Mouse (Mus musculus): ENCODE results near the gene Rnaseh2b. TPM values are rescaled to one million over a fixed set of nuclear protein-coding genes. Genes with fewer than 3 reads are reported as not detected.

Rnaseh2b gene
- polyA plus RNA-seq, 1 experiment: 6.5 TPM

- Histone ChIP-seq H3K36me3 (replicated peaks; ENCODE audit: low read length) (no peaks in the 10 kb centered on the region), H3K9me3 (peaks cover 6% of the 10 kb centered on the region; the same call in 1 of the 2 replicates), H3K4me3 (replicated peaks) (no peak overlapping the region), H3K27me3 (replicated peaks) (no peaks in the 10 kb centered on the region), H3K4me1 (peaks cover 16% of the 10 kb centered on the region)
- TF ChIP-seq GATA1 (IDR thresholded peaks at IDR 0.05; ENCODE audit: borderline replicate concordance, low read length) (no peak), FLI1 (IDR thresholded peaks at IDR 0.05; ENCODE audit: low read length) (no peak)
Measured at GRCm38 (mm10) chr14:62307555-62307954, 15.2 kb downstream of the Rnaseh2b start.

GRCm38 (mm10) chr14:62309026-62309425 lies 16.6 kb downstream of the Rnaseh2b start:
- TF ChIP-seq GATA1 (IDR thresholded peaks at IDR 0.05; ENCODE audit: borderline replicate concordance, low read length) (no peak), FLI1 (IDR thresholded peaks at IDR 0.05; ENCODE audit: low read length) (no peak)

GRCm38 (mm10) chr14:62311672-62312071 lies 19.3 kb downstream of the Rnaseh2b start:
- H3K36me3 ChIP-seq (replicated peaks; ENCODE audit: low read length): no peaks in the 10 kb centered on the region
- H3K4me1 ChIP-seq: peaks cover 23% of the 10 kb centered on the region
- no peak for TF ChIP-seq GATA1 (IDR thresholded peaks at IDR 0.05; ENCODE audit: borderline replicate concordance, low read length)
- no peak for TF ChIP-seq FLI1 (IDR thresholded peaks at IDR 0.05; ENCODE audit: low read length)
- H3K4me3 ChIP-seq (replicated peaks): no peak overlapping the region
- H3K27me3 ChIP-seq (replicated peaks): no peaks in the 10 kb centered on the region
- H3K9me3 ChIP-seq: peaks cover 4% of the 10 kb centered on the region; the same call in 1 of the 2 replicates

More at GRCm38 (mm10) chr14:62309026-62309425, 16.6 kb downstream of the Rnaseh2b start:
- Histone ChIP-seq H3K4me3 (replicated peaks) (no peak overlapping the region), H3K9me3 (peaks cover 6% of the 10 kb centered on the region; the same call in 1 of the 2 replicates), H3K4me1 (peaks cover 23% of the 10 kb centered on the region), H3K36me3 (replicated peaks; ENCODE audit: low read length) (no peaks in the 10 kb centered on the region), H3K27me3 (replicated peaks) (no peaks in the 10 kb centered on the region)

- Histone ChIP-seq H3K4me3 (replicated peaks) (no peak overlapping the region), H3K27me3 (replicated peaks) (peaks cover 11% of the 10 kb centered on the region), H3K4me1 (no peaks in the 10 kb centered on the region), H3K9me3 (peaks cover 7% of the 10 kb centered on the region; the same call in 1 of the 2 replicates), H3K36me3 (replicated peaks; ENCODE audit: low read length) (no peaks in the 10 kb centered on the region)
- no peak for TF ChIP-seq FLI1 (IDR thresholded peaks at IDR 0.05; ENCODE audit: low read length)
Measured at GRCm38 (mm10) chr14:62322581-62323344, 30.4 kb downstream of the Rnaseh2b start.

GRCm38 (mm10) chr14:62323457-62323856 lies 31.1 kb downstream of the Rnaseh2b start:
- Histone ChIP-seq H3K9me3 (peaks cover 7% of the 10 kb centered on the region; the same call in 1 of the 2 replicates), H3K36me3 (replicated peaks; ENCODE audit: low read length) (no peaks in the 10 kb centered on the region), H3K4me1 (0 out of 2 replicates have a peak, but pooled peaks cover under 1% of the 10 kb centered on the region), H3K27me3 (replicated peaks) (peaks cover 11% of the 10 kb centered on the region), H3K4me3 (replicated peaks) (no peak overlapping the region)
- TF ChIP-seq FLI1 (IDR thresholded peaks at IDR 0.05; ENCODE audit: low read length) (no peak), GATA1 (IDR thresholded peaks at IDR 0.05; ENCODE audit: borderline replicate concordance, low read length) (no peak)

- peaks cover 9% of the 10 kb centered on the region for H3K27me3 ChIP-seq (replicated peaks)
- TF ChIP-seq GATA1 (IDR thresholded peaks at IDR 0.05; ENCODE audit: borderline replicate concordance, low read length) (no peak), FLI1 (IDR thresholded peaks at IDR 0.05; ENCODE audit: low read length) (no peak)
- H3K36me3 ChIP-seq (replicated peaks; ENCODE audit: low read length): no peaks in the 10 kb centered on the region
- no peak overlapping the region for H3K4me3 ChIP-seq (replicated peaks)
- peaks cover 3% of the 10 kb centered on the region; the same call in 1 of the 2 replicates for H3K4me1 ChIP-seq
- H3K9me3 ChIP-seq: 0 out of 2 replicates have a peak, but pooled peaks cover 7% of the 10 kb centered on the region
Measured at GRCm38 (mm10) chr14:62324943-62325342, 32.6 kb downstream of the Rnaseh2b start.

- Histone ChIP-seq H3K9me3 (0 out of 2 replicates have a peak, but pooled peaks cover 7% of the 10 kb centered on the region), H3K4me3 (replicated peaks) (no peak overlapping the region), H3K4me1 (peaks cover 6% of the 10 kb centered on the region; the same call in 1 of the 2 replicates), H3K36me3 (replicated peaks; ENCODE audit: low read length) (no peaks in the 10 kb centered on the region), H3K27me3 (replicated peaks) (peaks cover 6% of the 10 kb centered on the region)
- TF ChIP-seq GATA1 (IDR thresholded peaks at IDR 0.05; ENCODE audit: borderline replicate concordance, low read length) (no peak), FLI1 (IDR thresholded peaks at IDR 0.05; ENCODE audit: low read length) (no peak)
Measured at GRCm38 (mm10) chr14:62326026-62326425, 33.6 kb downstream of the Rnaseh2b start.

- Histone ChIP-seq H3K36me3 (replicated peaks; ENCODE audit: low read length) (no peaks in the 10 kb centered on the region), H3K27me3 (replicated peaks) (peaks cover 4% of the 10 kb centered on the region), H3K9me3 (0 out of 2 replicates have a peak, but pooled peaks cover 7% of the 10 kb centered on the region), H3K4me1 (peaks cover 12% of the 10 kb centered on the region), H3K4me3 (replicated peaks) (no peak overlapping the region)
- TF ChIP-seq GATA1 (IDR thresholded peaks at IDR 0.05; ENCODE audit: borderline replicate concordance, low read length) (no peak), FLI1 (IDR thresholded peaks at IDR 0.05; ENCODE audit: low read length) (no peak)
Measured at GRCm38 (mm10) chr14:62327171-62327570, 34.8 kb downstream of the Rnaseh2b start.

- TF ChIP-seq FLI1 (IDR thresholded peaks at IDR 0.05; ENCODE audit: low read length): no peak
- TF ChIP-seq GATA1 (IDR thresholded peaks at IDR 0.05; ENCODE audit: borderline replicate concordance, low read length): no peak
- H3K36me3 ChIP-seq (replicated peaks; ENCODE audit: low read length): no peaks in the 10 kb centered on the region
- H3K27me3 ChIP-seq (replicated peaks): no peaks in the 10 kb centered on the region
- H3K4me3 ChIP-seq (replicated peaks): no peak overlapping the region
- H3K4me1 ChIP-seq: peaks cover 25% of the 10 kb centered on the region
- H3K9me3 ChIP-seq: 0 out of 2 replicates have a peak, but pooled peaks cover 7% of the 10 kb centered on the region
Measured at GRCm38 (mm10) chr14:62328606-62329005, 36.2 kb downstream of the Rnaseh2b start.

- Histone ChIP-seq H3K9me3 (0 out of 2 replicates have a peak, but pooled peaks cover 7% of the 10 kb centered on the region), H3K4me3 (replicated peaks) (no peak overlapping the region), H3K4me1 (peaks cover 35% of the 10 kb centered on the region), H3K27me3 (replicated peaks) (no peaks in the 10 kb centered on the region), H3K36me3 (replicated peaks; ENCODE audit: low read length) (no peaks in the 10 kb centered on the region)
- TF ChIP-seq GATA1 (IDR thresholded peaks at IDR 0.05; ENCODE audit: borderline replicate concordance, low read length) (no peak), FLI1 (IDR thresholded peaks at IDR 0.05; ENCODE audit: low read length) (no peak)
Measured at GRCm38 (mm10) chr14:62329631-62330030, 37.2 kb downstream of the Rnaseh2b start.
